Mouse (Mus musculus) kidney, embryonic 15.5 days (tissue): Measurements from ENCODE around the gene Kcnk16. TPM values are rescaled to one million over a fixed set of nuclear protein-coding genes. Genes with fewer than 3 reads are reported as not detected.

ENCODE experiments used
- ATAC-seq: fragments of 200-750 bp; cut with Nextera tagmentation; replicated peaks from 2 replicates; pipeline ENCODE4 v1.8.0; 2017; ENCODE audit warnings: moderate TSS enrichment; ENCODE audit not compliant: low FRiP score
- H3K27ac ChIP-seq: fragments of 300-500 bp; sonication (generic); 2 replicates; pipeline ENCODE4 v1.5.1; 2015; ENCODE audit warnings: mild to moderate bottlenecking, inconsistent platforms
- H3K27me3 ChIP-seq: fragments of 300-500 bp; sonication (generic); 2 replicates; pipeline ENCODE4 v1.6.1; 2015; ENCODE audit warnings: inconsistent platforms
- H3K36me3 ChIP-seq: fragments of 300-500 bp; sonication (generic); 2 replicates; pipeline ENCODE4 v1.6.1; 2015; ENCODE audit warnings: inconsistent platforms
- H3K4me1 ChIP-seq: fragments of 300-500 bp; sonication (generic); 2 replicates; pipeline ENCODE4 v1.6.1; 2015; ENCODE audit warnings: inconsistent platforms
- H3K4me2 ChIP-seq: fragments of 300-500 bp; sonication (generic); 2 replicates; pipeline ENCODE4 v1.6.1; 2015; ENCODE audit warnings: moderate library complexity, mild to moderate bottlenecking, inconsistent platforms
- H3K4me3 ChIP-seq: fragments of 300-500 bp; sonication (generic); replicated peaks from 2 replicates; pipeline ENCODE4 v1.5.1; 2015; ENCODE audit warnings: mild to moderate bottlenecking, inconsistent platforms
- H3K9ac ChIP-seq: fragments of 300-500 bp; sonication (generic); 2 replicates; pipeline ENCODE4 v1.6.1; 2015; ENCODE audit warnings: mild to moderate bottlenecking, inconsistent platforms
- H3K9me3 ChIP-seq: fragments of 300-500 bp; sonication (generic); replicated peaks from 2 replicates; pipeline ENCODE4 v1.6.1; 2016; ENCODE audit warnings: inconsistent platforms
- WGBS: fragments of 180-500 bp; shearing (Covaris S2); methylation state at CpG from one replicate; pipeline ENCODE4 v1.1.7; 2015; ENCODE audit warnings: mixed read lengths; 5-methylcytosine and 5-hydroxymethylcytosine counted together
- polyA plus RNA-seq: library from polyadenylated mRNA; unstranded; fragments of >200 nt; fragmentation: Nextera tagmentation; extraction: Ambion mirVana; gene quantifications from 2 replicates; pipeline ENCODE4 v1.2.1, GENCODE M21; 2015

Kcnk16 gene
- polyA plus RNA-seq, 1 experiment from 2014 or later = not detected

DNA sequence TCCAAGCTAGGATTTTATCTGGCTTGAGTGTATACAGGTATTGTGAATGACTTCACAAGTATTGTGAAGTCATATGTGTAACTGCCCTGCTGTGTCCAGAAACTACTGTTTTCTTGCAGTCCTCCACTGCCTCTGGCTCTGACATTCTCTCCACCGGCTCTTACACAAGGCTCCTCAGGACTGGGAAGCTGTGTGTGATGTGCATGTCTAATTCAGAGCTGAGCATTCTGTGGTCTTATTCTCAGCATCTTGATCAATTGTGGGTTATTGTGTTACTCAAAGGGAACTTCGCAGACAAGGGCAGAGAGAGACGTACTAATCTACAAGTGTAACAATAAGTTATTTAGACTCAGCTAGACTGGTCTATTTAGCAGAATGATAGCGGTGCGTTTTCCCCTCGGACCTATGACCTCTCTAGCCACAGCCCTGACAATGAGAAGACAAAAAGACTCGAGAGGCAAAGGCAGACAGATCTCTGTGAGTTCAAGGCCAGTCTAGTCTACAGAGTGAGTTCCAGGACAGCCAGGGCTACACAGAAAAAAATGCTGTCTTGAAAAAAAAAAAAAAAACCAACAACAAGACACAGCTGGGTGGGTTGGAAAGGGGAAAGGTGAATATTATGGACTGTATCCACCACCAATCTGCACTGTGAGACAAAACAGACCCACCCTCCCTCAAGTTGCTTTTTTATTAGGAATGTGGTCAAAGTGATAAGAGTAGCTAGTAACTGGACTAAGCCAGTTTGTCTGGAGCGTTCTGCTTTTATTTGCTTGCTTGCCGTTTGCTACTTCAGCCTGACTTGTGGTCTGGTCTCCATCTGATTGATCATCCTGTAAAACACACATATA lies 57.0 kb downstream of the Kcnk16 start:
- no peak for ATAC-seq
- H3K9ac ChIP-seq = no peak overlapping the region
- no peak overlapping the region for H3K27ac ChIP-seq
- no peaks in the 10 kb centered on the region for H3K36me3 ChIP-seq
- no peaks in the 10 kb centered on the region for H3K9me3 ChIP-seq
- H3K27me3 ChIP-seq = no peaks in the 10 kb centered on the region
- H3K4me3 ChIP-seq = no peak overlapping the region
- 74% methylated on average over 9 of the region's 9 CpGs for WGBS
- H3K4me2 ChIP-seq = no peak overlapping the region
- H3K4me1 ChIP-seq = peaks cover 9% of the 10 kb centered on the region

Other genes starting within 250 kb of the Kcnk16 start
- 11.1 and 12.3 TPM in 2 replicates for gene Saysd1, start 130.7 kb downstream of the Kcnk16 start, polyA plus RNA-seq
- gene Kcnk5, start 87.4 kb downstream of the Kcnk16 start, polyA plus RNA-seq = 15.8 and 17.3 TPM in 2 replicates
- 17.4 and 18.2 TPM in 2 replicates for gene Nudt13, start 25.5 kb upstream of the Kcnk16 start, polyA plus RNA-seq
- 54.4 and 61.5 TPM in 2 replicates for gene Ecd, start 78.9 kb upstream of the Kcnk16 start, polyA plus RNA-seq
- 34.5 and 40.0 TPM in 2 replicates for gene Fam149b, start 79.0 kb upstream of the Kcnk16 start, polyA plus RNA-seq
- 180 and 183 TPM in 2 replicates for gene Dnajc9, start 119.7 kb upstream of the Kcnk16 start, polyA plus RNA-seq
- 96.5 and 97.3 TPM in 2 replicates for gene Mrps16, start 124.4 kb upstream of the Kcnk16 start, polyA plus RNA-seq
- 0.50 and 0.82 TPM in 2 replicates for gene Cfap70, start 183.0 kb upstream of the Kcnk16 start, polyA plus RNA-seq
- 38.3 and 39.9 TPM in 2 replicates for gene Anxa7, start 210.9 kb upstream of the Kcnk16 start, polyA plus RNA-seq
- 0.63 and 1.0 TPM in 2 replicates for gene Mss51, start 227.7 kb upstream of the Kcnk16 start, polyA plus RNA-seq